Mouse (Mus musculus) liver, embryonic 15.5 days (tissue): ENCODE measurements around the gene Vipr1. TPM values are rescaled to one million over a fixed set of nuclear protein-coding genes. Genes with fewer than 3 reads are reported as not detected.

Experiments
- ATAC-seq: fragments of 200-750 bp; cut with Nextera tagmentation; 2 replicates; pipeline ENCODE4 v1.8.0; 2017; ENCODE audit warnings: moderate number of reproducible peaks, mild to moderate bottlenecking, moderate library complexity; ENCODE audit not compliant: insufficient read depth
- H3K27ac ChIP-seq: fragments of 300-500 bp; sonication (generic); replicated peaks from 2 replicates; pipeline ENCODE4 v1.5.1; 2015; ENCODE audit warnings: mild to moderate bottlenecking, inconsistent platforms
- H3K27me3 ChIP-seq: fragments of 300-500 bp; sonication (generic); 2 replicates; pipeline ENCODE4 v1.6.1; 2015; ENCODE audit warnings: mild to moderate bottlenecking, inconsistent platforms
- H3K36me3 ChIP-seq: fragments of 300-500 bp; sonication (generic); replicated peaks from 2 replicates; pipeline ENCODE4 v1.6.1; 2015; ENCODE audit warnings: moderate library complexity, mild to moderate bottlenecking, inconsistent platforms
- H3K4me1 ChIP-seq: fragments of 300-500 bp; sonication (generic); replicated peaks from 2 replicates; pipeline ENCODE4 v1.6.1; 2015; ENCODE audit warnings: inconsistent platforms
- H3K4me2 ChIP-seq: fragments of 300-500 bp; sonication (generic); 2 replicates; pipeline ENCODE4 v1.6.1; 2015; ENCODE audit warnings: moderate library complexity, mild to moderate bottlenecking, inconsistent platforms
- H3K4me3 ChIP-seq: fragments of 300-500 bp; sonication (generic); replicated peaks from 2 replicates; pipeline ENCODE4 v1.5.1; 2015; ENCODE audit warnings: mild to moderate bottlenecking, inconsistent platforms
- H3K9ac ChIP-seq: fragments of 300-500 bp; sonication (generic); 2 replicates; pipeline ENCODE4 v1.6.1; 2015; ENCODE audit warnings: moderate library complexity, mild to moderate bottlenecking, inconsistent platforms
- H3K9me3 ChIP-seq: fragments of 300-500 bp; sonication (generic); replicated peaks from 2 replicates; pipeline ENCODE4 v1.6.1; 2016; ENCODE audit warnings: inconsistent platforms
- WGBS: fragments of 180-500 bp; shearing (Covaris S2); methylation state at CpG from one replicate; pipeline ENCODE4 v1.1.7; 2015; ENCODE audit warnings: mixed read lengths; ENCODE audit not compliant: insufficient replicate concordance; 5-methylcytosine and 5-hydroxymethylcytosine counted together
- polyA plus RNA-seq: library from polyadenylated mRNA; unstranded; fragments of >200 nt; fragmentation: Nextera tagmentation; extraction: Ambion mirVana; gene quantifications from 2 replicates; pipeline ENCODE4 v1.2.1, GENCODE M21; 2015

Vipr1 gene
- polyA plus RNA-seq, 1 experiment from 2014 or later, result 0.69 TPM

DNA sequence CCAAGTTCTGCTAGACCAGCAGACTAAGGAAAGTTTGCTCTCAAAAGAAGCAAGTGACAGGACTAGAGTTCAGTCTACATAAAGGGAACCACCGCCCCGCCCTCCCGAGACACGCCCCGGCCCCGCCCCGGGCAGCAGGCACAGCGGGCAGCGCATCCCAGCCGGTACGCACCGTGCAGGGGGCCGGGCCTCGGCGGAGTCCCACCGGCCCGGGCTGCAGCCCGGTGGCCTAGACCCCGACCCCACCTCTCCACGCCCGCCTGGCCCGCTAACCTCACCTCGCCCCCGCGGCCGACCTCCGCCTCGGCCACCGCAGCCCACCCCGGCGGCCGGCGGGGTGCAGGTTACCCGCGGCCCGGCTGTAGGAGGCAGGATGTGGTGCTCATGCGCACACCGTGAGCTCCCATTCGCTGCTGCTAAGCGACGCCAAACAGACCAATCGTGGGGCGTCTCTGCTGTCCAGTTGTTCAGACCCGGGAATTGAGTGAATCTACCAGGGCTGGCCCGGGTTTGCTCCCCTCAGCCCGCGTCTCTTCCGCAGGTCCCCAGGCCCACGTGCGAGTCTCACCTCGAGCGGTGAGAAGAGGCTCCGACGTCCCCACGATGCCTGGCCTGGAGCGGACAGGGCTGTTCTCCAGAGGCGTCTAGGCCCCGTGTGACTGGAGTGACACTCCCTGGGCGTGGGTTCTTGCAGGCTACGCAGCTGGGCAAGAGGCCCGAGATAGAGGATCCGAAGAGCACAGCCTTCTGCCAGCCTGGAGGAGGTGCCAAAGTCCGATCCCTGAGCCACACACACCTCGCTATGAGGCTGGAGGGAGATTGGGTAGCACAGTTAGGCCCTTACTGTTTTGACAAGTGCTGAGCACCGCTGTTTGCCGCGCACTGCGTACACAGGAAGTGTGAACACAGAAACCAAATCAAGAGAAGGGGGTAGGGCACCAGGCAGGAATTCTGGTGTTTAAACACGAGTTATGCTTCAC lies 62.4 kb downstream of the Vipr1 start, which contains the start of gene Sec22c:
TSS of gene Sec22c (minus strand) at position 845 of the 980 bp plus-strand sequence.
- no peaks in the 10 kb centered on the region for H3K36me3 ChIP-seq
- peak within 1 kb of the TSS; percentile 93 for H3K4me2 ChIP-seq
- peaks cover 64% of the 10 kb centered on the region for H3K4me1 ChIP-seq
- WGBS, result 1% methylated on average over 69 of the region's 69 CpGs
- peak; percentile 95 for ATAC-seq
- H3K4me3 ChIP-seq, result peak within 1 kb of the TSS; percentile 84
- H3K9ac ChIP-seq, result peak within 1 kb of the TSS; percentile 78
- no peaks in the 10 kb centered on the region for H3K27me3 ChIP-seq
- peak within 1 kb of the TSS; percentile 96 for H3K27ac ChIP-seq
- H3K9me3 ChIP-seq, result no peaks in the 10 kb centered on the region

DNA sequence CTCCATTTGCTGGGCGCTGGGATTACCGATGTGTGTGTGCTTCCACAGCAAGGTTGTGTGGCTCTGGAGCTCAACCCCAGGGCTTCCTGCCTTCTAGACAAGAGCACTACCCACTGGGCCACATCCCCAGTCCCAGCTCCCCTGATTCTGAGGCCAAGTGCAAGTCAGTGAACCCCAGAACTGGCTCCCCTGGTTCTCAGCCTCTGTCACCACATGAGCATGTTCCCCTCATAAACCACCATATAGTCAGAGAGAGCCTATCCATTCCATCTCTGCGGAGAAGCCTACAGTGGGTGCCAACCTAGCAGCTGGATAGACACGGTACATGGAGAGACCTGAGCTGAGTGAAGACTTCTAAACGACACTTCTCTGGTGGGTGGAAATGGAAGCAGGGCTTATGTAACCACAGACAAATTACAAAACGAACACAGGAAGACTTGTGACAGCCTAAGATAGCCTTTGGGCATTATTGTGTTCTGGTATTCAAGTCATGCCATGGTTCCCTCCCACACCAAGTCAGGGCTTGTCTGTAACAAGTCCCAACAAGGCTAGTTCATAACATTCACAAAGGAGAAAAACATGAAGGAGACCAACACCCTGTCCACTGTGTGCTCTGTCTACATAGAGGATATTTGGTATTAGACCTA lies 63.6 kb downstream of the Vipr1 start:
- Histone ChIP-seq H3K4me2 (peak overlapping the region; percentile 93), H3K9me3 (no peaks in the 10 kb centered on the region), H3K4me3 (no peak overlapping the region; the same call in 1 of the 2 replicates), H3K9ac (peak overlapping the region; percentile 78; the same call in 1 of the 2 replicates), H3K36me3 (no peaks in the 10 kb centered on the region), H3K27ac (peak overlapping the region; percentile 96), H3K27me3 (no peaks in the 10 kb centered on the region), H3K4me1 (peaks cover 71% of the 10 kb centered on the region)
- WGBS, result 56% methylated on average over 6 of the region's 6 CpGs
- ATAC-seq, result no peak

- Histone ChIP-seq H3K4me1 (peaks cover 82% of the 10 kb centered on the region), H3K27me3 (no peaks in the 10 kb centered on the region), H3K36me3 (peaks cover 8% of the 10 kb centered on the region), H3K9me3 (no peaks in the 10 kb centered on the region), H3K9ac (no peak overlapping the region), H3K27ac (no peak overlapping the region), H3K4me3 (no peak overlapping the region), H3K4me2 (no peak overlapping the region)
- ATAC-seq, result no peak
- WGBS, result 49% methylated on average over 6 of the region's 6 CpGs
These were observed 65.3 kb downstream of the Vipr1 start for GRCm38 (mm10) chr9:121707801-121708200.

GRCm38 (mm10) chr9:121708506-121709486 lies 66.3 kb downstream of the Vipr1 start:
- ATAC-seq, result no peak
- no peak overlapping the region for H3K4me2 ChIP-seq
- peaks cover 76% of the 10 kb centered on the region for H3K4me1 ChIP-seq
- no peak overlapping the region for H3K27ac ChIP-seq
- 44% methylated on average over 7 of the region's 7 CpGs for WGBS
- H3K4me3 ChIP-seq, result no peak overlapping the region
- no peaks in the 10 kb centered on the region for H3K9me3 ChIP-seq
- no peaks in the 10 kb centered on the region for H3K27me3 ChIP-seq
- peaks cover 18% of the 10 kb centered on the region for H3K36me3 ChIP-seq
- no peak overlapping the region for H3K9ac ChIP-seq

DNA sequence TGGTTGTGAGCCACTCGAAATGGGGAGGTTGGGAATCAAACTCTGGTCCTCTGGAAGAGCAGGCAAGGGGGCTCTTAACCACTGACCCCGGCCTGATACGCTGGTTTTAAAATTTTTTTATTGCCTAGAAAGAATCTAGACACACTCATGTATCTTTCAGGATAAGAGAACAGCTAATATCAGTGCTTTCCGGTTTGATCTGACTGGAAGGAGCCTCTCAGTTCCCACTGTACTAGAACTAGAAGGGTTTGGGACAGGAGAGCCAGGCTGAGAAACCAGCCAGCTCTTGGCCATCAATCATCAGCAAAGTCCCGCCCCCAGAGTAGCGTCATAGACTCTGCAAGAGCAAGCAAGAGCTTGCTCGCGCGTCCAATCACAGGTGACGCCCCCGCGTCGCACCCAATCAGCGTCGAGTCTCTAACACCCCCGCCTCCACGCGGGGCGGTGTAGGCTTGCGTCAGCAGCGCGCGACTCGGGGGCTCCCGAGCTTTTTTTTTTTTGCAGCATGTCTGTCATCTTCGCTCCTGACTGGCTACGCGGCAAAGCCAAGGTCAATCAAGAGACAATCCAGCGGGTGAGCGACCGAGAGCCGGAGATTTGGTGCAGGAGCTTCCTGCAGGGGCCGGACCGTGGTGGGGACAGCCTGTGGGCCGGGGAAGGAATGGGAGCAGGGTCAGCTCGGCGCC lies 67.5 kb downstream of the Vipr1 start, which contains the start of gene Ss18l2:
TSS of gene Ss18l2 (plus strand) at position 432 of the 686 bp plus-strand sequence.
- ATAC-seq, result peak; percentile 91
- Histone ChIP-seq H3K4me2 (peak within 1 kb of the TSS; percentile 85), H3K36me3 (peaks cover 20% of the 10 kb centered on the region), H3K27ac (peak within 1 kb of the TSS; percentile 94), H3K4me1 (peaks cover 64% of the 10 kb centered on the region), H3K4me3 (peak within 1 kb of the TSS; percentile 95), H3K9me3 (no peaks in the 10 kb centered on the region), H3K9ac (peak within 1 kb of the TSS; percentile 89), H3K27me3 (no peaks in the 10 kb centered on the region)
- WGBS, result 3% methylated on average over 37 of the region's 37 CpGs

DNA sequence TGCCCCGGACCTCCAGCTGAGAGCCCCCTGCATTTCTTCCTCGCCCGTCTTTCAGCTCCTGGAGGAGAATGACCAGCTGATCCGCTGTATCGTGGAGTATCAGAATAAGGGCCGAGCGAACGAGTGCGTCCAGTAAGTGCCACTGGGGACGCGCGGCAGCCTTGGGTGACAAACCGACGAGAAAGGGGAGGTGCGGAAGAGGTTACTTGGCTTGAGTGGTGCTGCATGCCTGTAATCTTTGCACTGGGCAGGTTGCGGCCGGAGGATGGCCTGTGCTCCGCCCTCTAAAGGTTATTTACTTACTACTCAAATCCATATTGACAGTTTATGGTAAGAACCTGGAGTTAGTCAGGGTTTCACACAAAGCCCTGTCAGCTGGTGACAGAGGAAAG lies 68.1 kb downstream of the Vipr1 start:
- no peaks in the 10 kb centered on the region for H3K27me3 ChIP-seq
- H3K4me1 ChIP-seq, result peaks cover 58% of the 10 kb centered on the region
- no peaks in the 10 kb centered on the region for H3K9me3 ChIP-seq
- ATAC-seq, result peak; percentile 68
- peak overlapping the region; percentile 89 for H3K9ac ChIP-seq
- H3K4me3 ChIP-seq, result peak overlapping the region; percentile 95
- peak overlapping the region; percentile 94 for H3K27ac ChIP-seq
- peak overlapping the region; percentile 85 for H3K4me2 ChIP-seq
- under 1% methylated on average over 18 of the region's 18 CpGs for WGBS
- peaks cover 20% of the 10 kb centered on the region for H3K36me3 ChIP-seq

GRCm38 (mm10) chr9:121717048-121717447 lies 74.5 kb downstream of the Vipr1 start:
- H3K36me3 ChIP-seq, result peaks cover 23% of the 10 kb centered on the region
- WGBS, result 70% methylated on average over 2 of the region's 2 CpGs
- H3K27me3 ChIP-seq, result no peaks in the 10 kb centered on the region
- no peaks in the 10 kb centered on the region for H3K9me3 ChIP-seq
- H3K4me1 ChIP-seq, result peaks cover 34% of the 10 kb centered on the region
- H3K27ac ChIP-seq, result no peak overlapping the region
- no peak overlapping the region for H3K4me3 ChIP-seq
- no peak for ATAC-seq
- no peak overlapping the region for H3K9ac ChIP-seq
- H3K4me2 ChIP-seq, result no peak overlapping the region

DNA sequence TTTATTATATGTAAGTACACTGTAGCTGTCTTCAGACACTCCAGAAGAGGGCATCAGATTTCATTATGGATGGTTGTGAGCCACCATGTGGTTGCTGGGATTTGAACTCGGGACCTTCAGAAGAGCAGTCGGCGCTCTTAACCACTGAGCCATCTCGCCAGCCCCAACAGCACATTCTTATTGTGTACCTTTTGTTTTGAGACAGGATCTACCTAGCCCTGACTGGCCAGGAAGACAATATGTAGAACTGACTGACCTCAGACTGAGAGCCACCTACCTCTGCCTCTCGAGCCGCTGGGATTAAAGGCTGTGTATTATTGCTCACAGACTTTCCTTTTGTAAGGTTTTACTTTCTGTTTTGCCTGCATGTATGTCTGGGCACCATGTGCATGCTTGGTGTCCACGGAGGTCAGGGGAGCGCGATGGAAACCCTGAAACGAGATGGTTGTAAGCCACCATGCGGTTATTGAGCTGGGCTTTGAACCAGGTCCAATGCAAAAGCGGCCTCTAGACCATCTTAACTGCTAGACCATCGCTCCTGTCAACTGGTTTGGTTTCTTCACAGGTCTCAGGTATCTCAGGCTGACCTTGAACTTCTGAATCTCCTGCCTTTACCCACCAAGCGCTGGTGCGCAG lies 75.7 kb downstream of the Vipr1 start:
- 57% methylated on average over 15 of the region's 15 CpGs for WGBS
- peak overlapping the region; percentile 98 for H3K27ac ChIP-seq
- H3K4me1 ChIP-seq, result peaks cover 32% of the 10 kb centered on the region
- H3K36me3 ChIP-seq, result peaks cover 11% of the 10 kb centered on the region
- no peaks in the 10 kb centered on the region for H3K9me3 ChIP-seq
- H3K4me2 ChIP-seq, result peak overlapping the region; percentile 90
- H3K9ac ChIP-seq, result peak overlapping the region; percentile 76
- peak overlapping the region; percentile 95 for H3K4me3 ChIP-seq
- ATAC-seq, result no peak
- no peaks in the 10 kb centered on the region for H3K27me3 ChIP-seq

DNA sequence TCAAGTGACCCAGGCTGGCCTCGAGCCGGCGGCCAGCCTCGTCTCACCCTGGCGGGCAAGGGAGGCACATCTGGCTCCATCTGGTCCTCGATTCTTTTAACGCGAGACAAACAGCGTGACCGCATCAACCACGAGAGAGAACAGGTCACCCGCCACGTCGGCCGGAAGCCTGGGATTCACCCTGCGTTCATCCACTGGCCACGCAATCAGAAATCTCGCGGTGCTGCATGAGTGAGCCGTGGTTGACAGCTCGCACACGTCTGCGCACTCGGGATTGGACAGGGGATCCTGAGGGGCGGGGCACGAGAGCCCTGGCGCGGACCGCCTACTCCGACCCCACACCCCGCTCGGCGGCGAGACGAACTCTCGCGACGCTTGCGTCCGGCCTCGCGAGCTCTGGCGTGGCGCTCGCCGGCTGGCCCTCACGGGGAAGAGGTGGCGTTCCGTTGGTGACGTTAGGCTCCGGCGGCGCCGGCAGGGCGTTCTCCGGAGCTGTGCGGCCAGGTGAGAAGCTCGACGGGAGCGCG lies 76.3 kb downstream of the Vipr1 start, which contains the start of gene Nktr:
TSS of gene Nktr (plus strand) at position 378 of the 527 bp plus-strand sequence.
- Histone ChIP-seq H3K4me2 (peak within 1 kb of the TSS; percentile 90), H3K4me3 (peak within 1 kb of the TSS; percentile 95), H3K4me1 (peaks cover 34% of the 10 kb centered on the region), H3K27ac (peak within 1 kb of the TSS; percentile 98), H3K36me3 (peaks cover 5% of the 10 kb centered on the region; the same call in 1 of the 2 replicates), H3K27me3 (no peaks in the 10 kb centered on the region), H3K9me3 (no peaks in the 10 kb centered on the region), H3K9ac (peak within 1 kb of the TSS; percentile 96)
- peak; percentile 97 for ATAC-seq
- WGBS, result under 1% methylated on average over 56 of the region's 61 CpGs
